ENCODE assay signal across 8 mouse cellular contexts in genomic region chr11:76912055-76912395, GRCm38 (mm10). TPM values are rescaled to one million over a fixed set of nuclear protein-coding genes. Genes with fewer than 3 reads are reported as not detected.
DNase-seq lines count a peak whose midpoint lies in the region; ATAC-seq and TF ChIP-seq lines count a peak whose summit lies in the region.

No protein-coding gene starts in this region.

- WGBS in liver, postnatal 0 days (ENCODE audit: insufficient replicate concordance): 56% methylated on average over 7 of the region's 7 CpGs
- WGBS in liver, embryonic 12.5 days (ENCODE audit: insufficient replicate concordance): 41% methylated on average over 7 of the region's 7 CpGs
- 19% methylated on average over 7 of the region's 7 CpGs for WGBS in limb, embryonic 15.5 days
- 56% methylated on average over 7 of the region's 7 CpGs for WGBS in midbrain, embryonic 16.5 days
- WGBS in hindbrain, embryonic 12.5 days: 46% methylated on average over 7 of the region's 7 CpGs

- no peaks in the 10 kb centered on the region for H3K27me3 ChIP-seq in liver, postnatal 0 days (ENCODE audit: insufficient read depth, low read length)
- H3K27me3 ChIP-seq in liver, embryonic 12.5 days (replicated peaks): 0 out of 2 replicates have a peak, but pooled peaks cover 5% of the 10 kb centered on the region
- H3K27me3 ChIP-seq in limb, embryonic 15.5 days: no peaks in the 10 kb centered on the region
- H3K27me3 ChIP-seq in midbrain, embryonic 16.5 days (ENCODE audit: control insufficient read depth, insufficient read depth, low read depth, low read length): no peaks in the 10 kb centered on the region
- H3K27me3 ChIP-seq in hindbrain, embryonic 12.5 days: 0 out of 2 replicates have a peak, but pooled peaks cover 3% of the 10 kb centered on the region

- TF ChIP-seq CTCF in liver, postnatal 0 days (IDR thresholded peaks at IDR 0.05; ENCODE audit: low read depth): no peak

- no peak overlapping the region for H3K4me3 ChIP-seq in liver, postnatal 0 days (ENCODE audit: low read depth, low read length)
- H3K4me3 ChIP-seq in liver, embryonic 12.5 days: no peak overlapping the region
- no peak overlapping the region for H3K4me3 ChIP-seq in limb, embryonic 15.5 days
- no peak overlapping the region for H3K4me3 ChIP-seq in midbrain, embryonic 16.5 days (ENCODE audit: low read depth, low read length)
- no peak overlapping the region for H3K4me3 ChIP-seq in hindbrain, embryonic 12.5 days

- peak overlapping the region; percentile 8 for H3K27ac ChIP-seq in liver, postnatal 0 days (ENCODE audit: low read depth)
- no peak overlapping the region for H3K27ac ChIP-seq in liver, embryonic 12.5 days
- H3K27ac ChIP-seq in limb, embryonic 15.5 days: 0 out of 2 replicates have a peak overlapping the region, but pooled peaks have one; percentile 35
- H3K27ac ChIP-seq in midbrain, embryonic 16.5 days (ENCODE audit: low read length): no peak overlapping the region
- no peak overlapping the region for H3K27ac ChIP-seq in hindbrain, embryonic 12.5 days

- no peak for TF ChIP-seq EP300 in liver, postnatal 0 days (IDR thresholded peaks at IDR 0.05; ENCODE audit: low read depth)

- H3K4me2 ChIP-seq in liver, postnatal 0 days (ENCODE audit: low read depth, low read length): no peak overlapping the region
- H3K4me2 ChIP-seq in liver, embryonic 12.5 days: no peak overlapping the region
- no peak overlapping the region for H3K4me2 ChIP-seq in limb, embryonic 15.5 days
- no peak overlapping the region for H3K4me2 ChIP-seq in midbrain, embryonic 16.5 days (ENCODE audit: low read length)
- no peak overlapping the region for H3K4me2 ChIP-seq in hindbrain, embryonic 12.5 days (replicated peaks)

- H3K9ac ChIP-seq in liver, postnatal 0 days (replicated peaks): no peak overlapping the region
- no peak overlapping the region for H3K9ac ChIP-seq in liver, embryonic 12.5 days
- no peak overlapping the region for H3K9ac ChIP-seq in limb, embryonic 15.5 days
- H3K9ac ChIP-seq in midbrain, embryonic 16.5 days (ENCODE audit: low read depth, low read length): no peak overlapping the region
- H3K9ac ChIP-seq in hindbrain, embryonic 12.5 days: no peak overlapping the region

- H3K36me3 ChIP-seq in liver, postnatal 0 days (replicated peaks; ENCODE audit: insufficient read depth, low read length): no peaks in the 10 kb centered on the region
- H3K36me3 ChIP-seq in liver, embryonic 12.5 days: no peaks in the 10 kb centered on the region
- H3K36me3 ChIP-seq in limb, embryonic 15.5 days: no peaks in the 10 kb centered on the region
- no peaks in the 10 kb centered on the region for H3K36me3 ChIP-seq in midbrain, embryonic 16.5 days (ENCODE audit: control insufficient read depth, insufficient read depth, low read length)
- no peaks in the 10 kb centered on the region for H3K36me3 ChIP-seq in hindbrain, embryonic 12.5 days

- no peak for ATAC-seq in liver, postnatal 0 days
- no peak for ATAC-seq in liver, embryonic 12.5 days
- ATAC-seq in limb, embryonic 15.5 days (ENCODE audit: insufficient number of reproducible peaks, low FRiP score, low TSS enrichment, low read depth): no peak
- no peak for ATAC-seq in midbrain, embryonic 16.5 days
- no peak for ATAC-seq in hindbrain, embryonic 12.5 days (ENCODE audit: low FRiP score)

- no peaks in the 10 kb centered on the region for H3K9me3 ChIP-seq in liver, postnatal 0 days (ENCODE audit: low read length)
- no peaks in the 10 kb centered on the region for H3K9me3 ChIP-seq in liver, embryonic 12.5 days (replicated peaks)
- H3K9me3 ChIP-seq in limb, embryonic 15.5 days: no peaks in the 10 kb centered on the region
- no peaks in the 10 kb centered on the region for H3K9me3 ChIP-seq in midbrain, embryonic 16.5 days (replicated peaks; ENCODE audit: control insufficient read depth, low read length, poor library complexity, severe bottlenecking)
- no peaks in the 10 kb centered on the region for H3K9me3 ChIP-seq in hindbrain, embryonic 12.5 days (replicated peaks)

- no peak for DNase-seq in liver, postnatal 0 days
- peak; percentile 34 to 38 for DNase-seq in cerebellum, postnatal 36 days
- peak; percentile 70 for DNase-seq in kidney, adult 9 months
- DNase-seq in thymus, postnatal 25 days: no peak

- peaks cover 17% of the 10 kb centered on the region; the same call in 1 of the 2 replicates for H3K4me1 ChIP-seq in liver, postnatal 0 days (ENCODE audit: insufficient read depth)
- H3K4me1 ChIP-seq in liver, embryonic 12.5 days: 0 out of 2 replicates have a peak, but pooled peaks cover 7% of the 10 kb centered on the region
- peaks cover 21% of the 10 kb centered on the region for H3K4me1 ChIP-seq in limb, embryonic 15.5 days
- no peaks in the 10 kb centered on the region for H3K4me1 ChIP-seq in midbrain, embryonic 16.5 days (ENCODE audit: control insufficient read depth, insufficient read depth, low read length)
- H3K4me1 ChIP-seq in hindbrain, embryonic 12.5 days: peaks cover 18% of the 10 kb centered on the region

RNA-seq across cellular contexts. Expression of gene Tmigd1, which starts 10.1 kb away (rescaled TPM):
- 0.11 TPM in 1 of 2 replicates, not detected in the other for polyA plus RNA-seq in liver, postnatal 0 days (2015; fragmentation: Nextera tagmentation; extraction: Ambion mirVana)
- polyA plus RNA-seq in liver, embryonic 12.5 days (2016; fragmentation: Nextera tagmentation; extraction: Ambion mirVana): 0.10 TPM in 1 of 2 replicates, not detected in the other
- 2.9 and 3.3 TPM in 2 replicates for polyA plus RNA-seq in limb, embryonic 15.5 days (2015; fragmentation: Nextera tagmentation; extraction: Ambion mirVana)
- polyA plus RNA-seq in midbrain, embryonic 16.5 days (2015; fragmentation: Nextera tagmentation; extraction: Ambion mirVana): not detected in 2 replicates
- 0.21 TPM in 1 of 2 replicates, not detected in the other for polyA plus RNA-seq in hindbrain, embryonic 12.5 days (2016; fragmentation: Nextera tagmentation; extraction: Ambion mirVana)

RNA-seq across cellular contexts. Expression of gene Blmh, which starts 12.6 kb away (rescaled TPM):
- 34.2 and 34.6 TPM in 2 replicates for polyA plus RNA-seq in liver, postnatal 0 days (2015; fragmentation: Nextera tagmentation; extraction: Ambion mirVana)
- polyA plus RNA-seq in liver, embryonic 12.5 days (2016; fragmentation: Nextera tagmentation; extraction: Ambion mirVana): 77.3 and 79.2 TPM in 2 replicates
- polyA plus RNA-seq in limb, embryonic 15.5 days (2015; fragmentation: Nextera tagmentation; extraction: Ambion mirVana): 218 and 230 TPM in 2 replicates
- 139 and 151 TPM in 2 replicates for polyA plus RNA-seq in midbrain, embryonic 16.5 days (2015; fragmentation: Nextera tagmentation; extraction: Ambion mirVana)
- polyA plus RNA-seq in hindbrain, embryonic 12.5 days (2016; fragmentation: Nextera tagmentation; extraction: Ambion mirVana): 168 and 186 TPM in 2 replicates

Comparison
In these comparisons a context has a peak if more than half of its experiments do, and no peak if none do; other contexts are left out.
1. H3K27ac ChIP-seq: peak in liver, postnatal 0 days (single experiment) and limb, embryonic 15.5 days (single experiment); none in liver, embryonic 12.5 days (single experiment), midbrain, embryonic 16.5 days (single experiment) and hindbrain, embryonic 12.5 days (single experiment).
2. DNase-seq: peak in cerebellum, postnatal 36 days (2 of 2) and kidney, adult 9 months (single experiment); none in liver, postnatal 0 days (single experiment) and thymus, postnatal 25 days (single experiment).